Mouse (Mus musculus): ENCODE measurements around the gene Tmem104. TPM values are rescaled to one million over a fixed set of nuclear protein-coding genes. Genes with fewer than 3 reads are reported as not detected.

The Tmem104 gene
- polyA plus RNA-seq, 1 experiment from 2014 or later, result 9.6 TPM

DNA sequence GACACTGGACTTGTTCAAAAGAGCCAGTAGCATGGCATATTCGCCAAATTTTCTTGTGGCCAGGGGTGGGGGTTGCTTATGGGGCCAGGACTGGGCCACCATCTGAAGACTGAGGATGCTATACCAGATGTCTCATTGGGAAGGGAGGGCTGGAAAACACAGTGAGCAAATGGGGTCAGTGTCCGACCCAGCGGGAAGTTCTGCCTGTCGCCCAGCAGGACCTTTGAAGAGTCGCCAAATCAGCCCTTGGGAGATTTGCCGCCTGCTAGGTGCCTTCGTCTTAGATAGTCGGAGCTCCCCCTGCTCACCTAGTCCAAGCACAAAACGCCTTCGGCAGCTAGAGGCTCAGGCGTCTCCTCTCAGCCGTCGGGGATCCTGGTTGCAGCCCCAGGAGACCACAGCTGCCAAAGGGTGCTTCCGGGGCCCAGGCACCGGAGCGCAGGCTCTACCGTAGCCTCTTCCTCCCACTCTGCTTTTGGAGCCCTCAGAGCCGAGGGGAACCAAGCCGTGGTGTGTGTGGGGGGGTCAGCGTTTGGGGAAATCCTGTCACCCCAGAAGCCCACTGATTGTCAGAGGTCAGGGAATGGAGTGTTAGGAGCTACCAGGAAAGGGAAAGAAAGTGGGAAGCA, 78.6 kb downstream of the Tmem104 start:
- Histone ChIP-seq H3K27ac (peak overlapping the region; percentile 38; the same call in 1 of the 2 replicates), H3K27me3 (ENCODE audit: insufficient read depth, poor library complexity, severe bottlenecking) (peaks cover 94% of the 10 kb centered on the region), H3K9me3 (no peaks in the 10 kb centered on the region), H3K4me1 (peaks cover 55% of the 10 kb centered on the region), H3K36me3 (peaks cover 12% of the 10 kb centered on the region), H3K4me3 (peak overlapping the region; percentile 65)
- DNase-seq (ENCODE audit: low spot score), result no peak
- 3% methylated on average over 20 of the region's 20 CpGs for WGBS

DNA sequence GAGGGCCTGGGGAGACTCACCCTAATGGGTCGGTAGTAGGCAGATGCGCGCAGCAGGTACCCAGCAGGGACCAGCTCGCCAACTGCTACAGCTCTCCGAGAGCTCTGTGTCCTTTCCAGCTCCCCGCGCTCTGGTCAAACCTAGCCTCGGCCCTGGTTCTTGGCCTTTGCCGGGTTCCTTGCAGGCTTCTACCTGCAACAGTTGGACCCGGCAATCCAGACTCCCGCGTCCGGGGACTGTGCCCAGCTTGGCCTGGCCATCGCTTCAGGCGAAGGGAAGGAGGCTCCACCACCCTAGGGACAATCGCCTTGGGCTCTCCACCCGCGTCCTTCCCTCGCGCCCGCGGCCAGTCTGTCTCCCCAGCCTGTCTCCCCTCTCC, 79.1 kb downstream of the Tmem104 start:
- no peak for DNase-seq (ENCODE audit: low spot score)
- peaks cover 93% of the 10 kb centered on the region for H3K27me3 ChIP-seq (ENCODE audit: insufficient read depth, poor library complexity, severe bottlenecking)
- no peaks in the 10 kb centered on the region for H3K9me3 ChIP-seq
- peak overlapping the region; percentile 64; the same call in 1 of the 2 replicates for H3K27ac ChIP-seq
- H3K4me1 ChIP-seq, result peaks cover 59% of the 10 kb centered on the region
- under 1% methylated on average over 22 of the region's 22 CpGs for WGBS
- peaks cover 12% of the 10 kb centered on the region for H3K36me3 ChIP-seq
- H3K4me3 ChIP-seq, result peak overlapping the region; percentile 65

DNA sequence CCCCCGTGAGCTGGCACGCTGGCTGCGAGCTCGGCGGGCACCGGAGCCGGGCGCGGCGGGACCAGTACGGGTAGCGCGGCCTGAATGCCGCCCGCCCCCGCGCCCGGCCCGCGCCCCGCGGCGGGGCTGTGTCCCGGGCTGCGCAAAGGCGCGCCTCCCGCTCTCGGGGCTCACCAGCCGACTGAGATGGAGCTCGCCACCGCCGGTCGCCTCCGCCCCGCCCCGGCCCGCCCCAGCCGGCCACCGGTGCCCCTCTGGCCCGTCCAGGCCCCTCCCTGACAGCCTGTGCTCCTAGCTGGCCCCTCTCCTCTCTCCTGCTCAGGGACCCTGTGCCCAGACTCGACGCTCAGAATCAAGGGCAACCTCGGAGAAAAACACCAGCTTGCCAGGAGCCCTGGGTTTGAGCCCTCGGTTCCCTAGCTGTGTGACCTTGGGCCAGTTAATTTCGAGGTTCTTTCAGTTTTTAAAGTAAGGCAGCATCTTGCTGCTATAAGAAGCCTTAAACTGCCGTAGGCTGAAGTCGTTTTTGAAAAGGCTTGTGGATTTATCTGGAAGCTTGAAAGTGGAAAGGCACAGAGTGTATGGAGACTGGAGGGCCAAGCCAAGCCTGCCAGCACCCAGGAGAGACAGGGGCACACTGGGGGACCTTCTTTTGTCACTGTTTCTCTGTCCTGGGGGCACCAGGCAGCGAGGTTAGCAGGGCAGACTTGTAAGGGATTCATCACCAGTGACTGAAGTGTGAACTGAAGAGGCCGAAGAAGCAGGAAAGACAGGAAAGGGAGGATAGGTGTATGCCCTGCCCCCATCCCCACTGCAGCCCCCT, 80.0 kb downstream of the Tmem104 start, which contains the start of gene Grin2c:
TSS of gene Grin2c (minus strand) at position 183 of the 823 bp plus-strand sequence.
- peak within 1 kb of the TSS; percentile 64 for H3K27ac ChIP-seq

DNA sequence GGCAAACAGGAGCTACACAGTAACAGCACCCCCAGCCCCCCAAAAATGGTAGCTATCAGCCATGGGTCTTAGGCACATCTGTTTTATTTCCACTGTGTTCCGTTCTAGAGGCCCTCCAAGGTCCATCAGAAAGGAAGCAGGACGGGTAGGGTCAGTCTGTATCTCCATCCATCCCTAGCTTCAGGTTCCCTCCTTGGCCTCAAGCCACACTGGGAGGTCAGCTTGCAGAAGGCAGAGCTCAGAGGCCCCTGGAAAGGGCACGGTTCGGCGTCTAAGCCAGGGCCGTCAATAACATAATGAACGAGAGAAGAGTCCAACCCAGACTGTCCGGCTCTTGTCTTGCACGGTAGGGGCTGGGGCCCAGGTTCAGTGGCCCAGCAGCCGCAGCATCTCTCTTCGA, 80.7 kb downstream of the Tmem104 start:
- DNase-seq (ENCODE audit: low spot score), result no peak
- Histone ChIP-seq H3K27ac (no peak overlapping the region), H3K9me3 (no peaks in the 10 kb centered on the region), H3K4me1 (peaks cover 60% of the 10 kb centered on the region), H3K27me3 (ENCODE audit: insufficient read depth, poor library complexity, severe bottlenecking) (peaks cover 93% of the 10 kb centered on the region), H3K4me3 (no peak overlapping the region), H3K36me3 (peaks cover 12% of the 10 kb centered on the region)
- 75% methylated on average over 11 of the region's 11 CpGs for WGBS

More for the DNA sequence above, 80.0 kb downstream of the Tmem104 start, which contains the start of gene Grin2c:
- Histone ChIP-seq H3K4me1 (peaks cover 61% of the 10 kb centered on the region), H3K27me3 (ENCODE audit: insufficient read depth, poor library complexity, severe bottlenecking) (peaks cover 93% of the 10 kb centered on the region), H3K4me3 (peak within 1 kb of the TSS; percentile 65), H3K9me3 (no peaks in the 10 kb centered on the region), H3K36me3 (peaks cover 12% of the 10 kb centered on the region)
- WGBS, result 4% methylated on average over 50 of the region's 50 CpGs
- no peak for DNase-seq (ENCODE audit: low spot score)

DNA sequence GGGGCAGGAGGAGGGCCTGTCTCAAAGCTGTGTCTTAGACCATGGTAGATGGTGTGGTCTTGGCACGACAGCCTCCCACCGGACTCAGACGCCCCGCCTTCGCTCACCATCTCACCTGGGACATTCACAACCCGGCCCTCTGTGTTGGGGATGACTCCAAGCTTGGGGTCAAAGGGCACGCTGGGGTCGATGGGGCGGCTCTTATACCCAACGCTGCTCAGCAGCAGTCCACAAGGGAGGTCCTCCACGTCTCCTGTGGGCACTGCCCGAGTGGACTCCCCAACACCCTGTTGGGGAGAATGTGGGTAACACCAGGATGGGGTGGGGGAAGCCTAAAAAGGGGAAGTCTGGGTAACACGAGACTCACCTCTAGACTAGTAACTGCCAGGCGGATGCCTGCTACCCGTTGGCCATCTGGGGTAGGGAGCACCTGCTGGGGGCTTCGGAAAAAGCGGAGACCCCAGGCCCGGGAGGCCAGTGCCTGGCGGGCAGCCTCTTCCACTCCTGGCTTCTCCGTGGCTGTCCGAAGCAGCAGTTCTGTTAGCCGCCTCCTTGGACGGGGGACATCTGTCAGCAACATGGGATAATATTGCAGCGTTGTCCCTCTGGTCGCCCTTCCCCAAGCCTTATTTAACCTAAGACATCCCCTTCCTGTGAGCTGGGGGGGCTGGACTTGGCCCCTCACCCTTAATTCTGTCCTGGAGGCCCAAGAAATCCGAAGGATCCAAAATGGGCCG, 82.2 kb downstream of the Tmem104 start:
- Histone ChIP-seq H3K4me1 (peaks cover 66% of the 10 kb centered on the region), H3K27me3 (ENCODE audit: insufficient read depth, poor library complexity, severe bottlenecking) (peaks cover 78% of the 10 kb centered on the region), H3K27ac (no peak overlapping the region), H3K9me3 (no peaks in the 10 kb centered on the region), H3K4me3 (no peak overlapping the region), H3K36me3 (peaks cover 12% of the 10 kb centered on the region)
- DNase-seq (ENCODE audit: low spot score), result no peak
- WGBS, result 87% methylated on average over 27 of the region's 27 CpGs

DNA sequence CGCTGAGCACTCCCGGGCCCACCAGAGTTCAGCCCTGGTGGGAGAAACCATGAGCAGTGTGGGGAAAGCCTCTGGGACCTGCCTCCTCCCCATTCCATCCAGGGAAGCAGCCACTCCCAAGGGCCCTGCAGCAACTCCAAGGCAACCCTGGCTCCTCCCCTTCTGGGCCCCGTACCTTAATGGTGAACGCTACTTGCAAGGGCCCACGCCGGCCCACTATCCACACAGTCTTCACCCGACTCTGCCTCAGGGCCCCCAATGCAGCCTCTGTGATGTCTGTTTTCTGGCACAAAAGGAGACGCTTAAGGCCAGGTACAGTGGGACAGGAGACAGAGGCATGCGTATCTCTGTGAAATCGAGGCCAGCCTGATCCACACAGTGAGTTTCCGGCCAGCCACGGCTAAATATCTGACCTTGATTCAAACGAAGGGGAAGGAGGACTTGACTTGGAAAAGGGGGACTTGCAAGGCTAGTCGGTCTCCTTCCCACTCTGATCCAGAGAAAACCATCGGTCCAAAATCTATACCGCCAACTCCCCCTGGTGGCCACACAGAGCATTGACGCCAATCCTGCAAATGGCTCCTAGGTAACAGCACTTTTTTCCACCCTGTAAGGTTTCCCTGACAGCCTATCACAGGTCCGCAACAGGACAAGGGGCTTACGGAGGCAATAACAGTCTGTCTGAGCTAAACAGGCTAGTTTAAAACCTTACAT, 83.0 kb downstream of the Tmem104 start:
- peaks cover 12% of the 10 kb centered on the region for H3K36me3 ChIP-seq
- peaks cover 61% of the 10 kb centered on the region for H3K4me1 ChIP-seq
- no peak overlapping the region for H3K27ac ChIP-seq
- no peak overlapping the region for H3K4me3 ChIP-seq
- WGBS, result 31% methylated on average over 19 of the region's 19 CpGs
- DNase-seq (ENCODE audit: low spot score), result peak; percentile 91
- H3K9me3 ChIP-seq, result no peaks in the 10 kb centered on the region
- peaks cover 70% of the 10 kb centered on the region for H3K27me3 ChIP-seq (ENCODE audit: insufficient read depth, poor library complexity, severe bottlenecking)

DNA sequence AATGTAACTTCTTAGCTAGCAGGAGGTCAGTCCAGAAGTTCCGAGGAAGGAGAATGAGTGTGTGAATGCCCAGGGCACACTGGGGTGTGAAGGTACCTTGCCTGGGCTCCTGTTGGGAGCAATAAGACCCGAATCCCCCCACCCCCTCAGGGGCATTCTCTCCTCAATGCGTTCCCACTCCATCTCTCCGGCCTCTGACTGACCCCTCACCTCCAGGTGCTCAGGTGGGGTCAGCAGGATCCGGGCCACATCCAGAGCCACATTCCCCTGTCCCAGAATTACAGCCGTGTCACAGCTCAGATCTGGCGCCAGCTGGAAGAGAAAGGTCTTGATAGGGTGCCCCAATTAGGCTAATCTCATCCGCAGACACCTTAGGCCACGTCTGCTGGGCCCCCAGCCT, 83.8 kb downstream of the Tmem104 start:
- Histone ChIP-seq H3K4me3 (no peak overlapping the region), H3K27ac (no peak overlapping the region), H3K9me3 (no peaks in the 10 kb centered on the region), H3K36me3 (peaks cover 12% of the 10 kb centered on the region), H3K4me1 (peaks cover 61% of the 10 kb centered on the region), H3K27me3 (ENCODE audit: insufficient read depth, poor library complexity, severe bottlenecking) (peaks cover 62% of the 10 kb centered on the region)
- no peak for DNase-seq (ENCODE audit: low spot score)
- WGBS, result 72% methylated on average over 9 of the region's 9 CpGs

DNA sequence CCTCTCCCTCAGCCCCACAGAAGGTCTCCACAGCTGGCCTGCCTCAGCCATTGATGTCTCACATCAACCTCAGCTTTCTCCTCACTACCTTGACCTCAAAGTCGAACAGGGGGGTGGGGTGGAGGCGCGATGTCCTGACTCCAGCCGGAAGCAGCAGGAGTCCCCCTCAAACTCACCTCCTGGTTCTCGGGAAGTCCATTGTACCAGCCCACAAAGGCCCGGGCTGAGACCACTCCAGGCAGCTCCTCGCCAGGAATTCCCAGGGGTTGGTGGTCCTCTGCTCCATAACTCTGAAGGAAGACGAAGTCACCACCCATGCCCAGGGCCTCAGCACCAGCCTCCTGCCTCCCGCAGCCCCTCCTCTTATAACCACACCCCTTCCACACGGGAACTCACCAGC, 84.2 kb downstream of the Tmem104 start:
- H3K36me3 ChIP-seq, result peaks cover 12% of the 10 kb centered on the region
- WGBS, result 65% methylated on average over 10 of the region's 10 CpGs
- H3K27ac ChIP-seq, result no peak overlapping the region
- H3K4me3 ChIP-seq, result no peak overlapping the region
- no peak for DNase-seq (ENCODE audit: low spot score)
- H3K27me3 ChIP-seq (ENCODE audit: insufficient read depth, poor library complexity, severe bottlenecking), result peaks cover 58% of the 10 kb centered on the region
- peaks cover 61% of the 10 kb centered on the region for H3K4me1 ChIP-seq
- no peaks in the 10 kb centered on the region for H3K9me3 ChIP-seq

DNA sequence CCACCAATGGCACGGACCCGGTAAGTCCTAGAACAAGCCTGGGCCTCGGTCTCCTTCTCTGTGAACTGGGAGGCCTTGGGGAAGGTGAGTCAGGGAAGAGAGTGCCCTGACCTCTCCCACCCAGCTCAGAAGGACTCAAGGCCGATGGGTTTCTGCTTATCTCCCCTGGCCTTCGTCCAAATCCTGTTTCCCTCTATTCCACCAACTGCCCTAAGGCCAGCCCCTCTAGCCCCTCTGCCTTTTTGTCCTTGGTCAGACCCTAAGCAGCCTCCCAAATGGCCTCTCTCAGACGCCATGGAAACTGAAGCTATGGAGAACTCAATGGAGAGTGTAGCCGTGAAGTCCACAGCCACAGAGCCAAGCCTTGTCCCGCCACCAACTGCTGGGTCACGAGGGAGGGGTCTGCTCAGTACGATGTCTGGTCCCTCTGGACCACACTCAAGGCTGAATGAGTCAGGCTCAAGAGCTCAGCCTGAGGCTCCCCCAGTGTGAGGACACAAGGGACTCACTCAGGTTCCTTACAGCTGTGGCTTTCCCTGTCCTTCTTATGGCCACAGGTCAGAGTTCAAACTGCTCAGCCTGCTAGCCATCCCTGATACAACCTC, 85.7 kb downstream of the Tmem104 start:
- H3K27me3 ChIP-seq (ENCODE audit: insufficient read depth, poor library complexity, severe bottlenecking), result peaks cover 43% of the 10 kb centered on the region

DNA sequence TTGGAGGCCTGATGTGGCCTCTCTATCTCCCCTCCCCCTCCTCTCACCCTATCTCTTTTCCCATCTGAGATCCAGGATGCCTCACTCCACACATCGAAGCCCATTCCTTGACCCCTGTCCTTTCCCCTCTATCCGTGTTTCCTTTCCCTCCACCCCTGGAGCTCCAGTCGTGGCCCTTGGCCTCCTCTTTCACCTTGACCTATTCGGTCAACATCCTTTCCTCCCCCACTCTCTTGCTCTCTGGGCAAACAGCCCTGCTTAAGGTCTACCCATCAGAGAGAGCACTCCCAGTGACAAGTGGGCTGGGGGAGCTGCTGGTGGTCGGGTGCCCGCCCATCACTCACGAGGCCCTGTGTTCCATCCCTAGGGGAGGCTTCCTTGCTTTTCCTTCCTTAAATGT, 86.4 kb downstream of the Tmem104 start:
- H3K36me3 ChIP-seq, result peaks cover 7% of the 10 kb centered on the region
- H3K27ac ChIP-seq, result no peak overlapping the region
- H3K4me1 ChIP-seq, result peaks cover 51% of the 10 kb centered on the region
- H3K4me3 ChIP-seq, result no peak overlapping the region
- no peaks in the 10 kb centered on the region for H3K9me3 ChIP-seq
- DNase-seq (ENCODE audit: low spot score), result no peak
- WGBS, result 63% methylated on average over 7 of the region's 7 CpGs
- H3K27me3 ChIP-seq (ENCODE audit: insufficient read depth, poor library complexity, severe bottlenecking), result peaks cover 36% of the 10 kb centered on the region

More for the DNA sequence above, 85.7 kb downstream of the Tmem104 start:
- H3K9me3 ChIP-seq, result no peaks in the 10 kb centered on the region
- no peak overlapping the region for H3K27ac ChIP-seq
- H3K4me1 ChIP-seq, result peaks cover 51% of the 10 kb centered on the region
- H3K36me3 ChIP-seq, result peaks cover 12% of the 10 kb centered on the region
- WGBS, result 71% methylated on average over 10 of the region's 10 CpGs
- no peak for DNase-seq (ENCODE audit: low spot score)
- H3K4me3 ChIP-seq, result no peak overlapping the region

DNA sequence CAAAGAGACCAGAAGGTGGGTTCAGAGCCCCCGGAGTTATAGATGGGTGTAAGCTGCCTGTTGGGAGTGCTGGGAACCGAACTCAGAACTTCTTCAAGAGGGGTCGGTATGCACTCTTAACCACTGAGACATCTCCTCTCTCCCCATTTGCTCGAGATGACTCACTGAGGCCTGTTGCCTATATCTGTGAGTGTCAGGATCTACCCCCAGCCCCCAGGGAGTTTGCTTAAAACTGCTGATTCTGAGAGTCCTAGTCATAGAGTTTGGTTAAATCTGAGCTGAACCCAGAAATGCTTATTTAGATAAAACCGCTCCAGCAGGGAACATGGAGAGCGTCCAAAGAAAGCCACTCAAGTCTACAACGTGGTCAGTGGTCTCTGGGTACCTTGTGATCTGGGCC, 86.9 kb downstream of the Tmem104 start:
- no peak for DNase-seq (ENCODE audit: low spot score)
- Histone ChIP-seq H3K4me1 (peaks cover 51% of the 10 kb centered on the region), H3K9me3 (no peaks in the 10 kb centered on the region), H3K36me3 (peaks cover 3% of the 10 kb centered on the region), H3K27me3 (ENCODE audit: insufficient read depth, poor library complexity, severe bottlenecking) (peaks cover 31% of the 10 kb centered on the region), H3K27ac (no peak overlapping the region), H3K4me3 (no peak overlapping the region)
- WGBS, result 80% methylated on average over 7 of the region's 7 CpGs

DNA sequence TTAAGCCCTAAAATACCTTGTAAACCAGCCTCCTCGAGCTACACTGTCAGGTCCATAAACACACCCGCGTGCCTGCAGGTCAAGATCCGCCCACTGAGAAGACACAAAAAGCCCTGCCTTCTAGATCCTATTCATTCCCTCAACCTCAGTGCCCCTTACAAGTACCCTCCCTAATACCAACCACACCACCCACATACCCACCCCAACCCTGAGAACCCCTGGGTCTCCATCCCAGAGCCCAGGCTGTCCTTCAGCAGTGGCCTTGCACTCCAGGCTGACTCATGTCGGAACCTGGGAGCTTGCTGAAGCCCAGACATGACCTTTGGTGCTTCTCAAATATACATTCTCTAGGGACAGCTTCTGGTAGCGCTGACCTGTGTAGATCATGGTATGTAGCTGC, 87.5 kb downstream of the Tmem104 start:
- DNase-seq (ENCODE audit: low spot score), result no peak
- Histone ChIP-seq H3K4me3 (no peak overlapping the region), H3K27ac (no peak overlapping the region), H3K9me3 (no peaks in the 10 kb centered on the region), H3K4me1 (peaks cover 50% of the 10 kb centered on the region), H3K27me3 (ENCODE audit: insufficient read depth, poor library complexity, severe bottlenecking) (peaks cover 25% of the 10 kb centered on the region), H3K36me3 (no peaks in the 10 kb centered on the region)
- WGBS, result 89% methylated on average over 6 of the region's 6 CpGs
